Mouse (Mus musculus) left cerebral cortex, adult 2 months (tissue): ENCODE measurements around the gene Slc22a30. TPM values are rescaled to one million over a fixed set of nuclear protein-coding genes. Genes with fewer than 3 reads are reported as not detected.
"Not testable (repeated sequence)": the region's sequence is repeated elsewhere in the genome, so short reads cannot be mapped to it uniquely, and the experiment has no call there.

Experiments used
- DNase-seq, 2 experiments: peaks; one replicate each; pipeline ENCODE4 v3.0.0; 2021 to 2022; ENCODE audit warnings: low spot score in 2 of 2, mixed read lengths in 1 of 2; ENCODE audit errors: extremely low spot score in 1 of 2
- H3K27ac ChIP-seq: fragments of 200-600 bp; 2 replicates; pipeline ENCODE4 v1.8.1; 2022
- H3K4me3 ChIP-seq: fragments of 200-600 bp; 2 replicates; pipeline ENCODE4 v1.8.1; 2022
- CTCF ChIP-seq: fragments of 200-600 bp; IDR thresholded peaks from 2 replicates; pipeline ENCODE4 v1.8.1; 2022; ENCODE audit warnings: antibody characterized with exemption, mild to moderate bottlenecking, moderate library complexity
- intact Hi-C: fragments of 180-260 bp; cut with DNase I; formaldehyde crosslinking; loops from one replicate; pipeline ENCODE4 v1.15.1; 2025
- long read RNA-seq, 2 experiments: library from polyadenylated mRNA; stranded (forward); transcript quantifications; one replicate each; pipeline ENCODE4 v2.0.0; 2021; ENCODE audit warnings: borderline mapping rate in 2 of 2
- total RNA-seq, 2 experiments: library from RNA; stranded (reverse); gene quantifications; 2 replicates each; pipeline ENCODE4 v1.2.3; 2021

Slc22a30 gene
- not detected for total RNA-seq
- long read RNA-seq, experiment 1: 0 reads
- long read RNA-seq, experiment 2: 0 reads

DNA sequence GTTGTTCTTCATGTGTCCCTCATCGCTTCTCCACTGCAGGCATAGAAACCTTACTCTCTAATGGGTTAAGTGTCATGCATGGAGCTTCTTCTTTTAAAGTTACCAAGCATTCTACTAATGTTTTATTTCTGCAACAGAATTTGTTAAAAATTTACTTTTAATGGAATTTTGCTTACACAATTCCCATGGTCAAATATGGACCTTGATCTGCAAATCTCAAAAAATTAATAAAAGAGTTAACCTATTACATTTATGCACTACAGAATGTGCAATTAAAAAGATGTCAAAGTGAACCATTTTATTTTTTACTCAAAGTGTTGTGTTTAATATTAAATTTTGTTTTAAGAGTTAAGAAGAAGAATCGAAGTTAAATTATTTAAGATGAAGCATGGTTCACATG is at the start of gene Slc22a30:
Slc22a30 (minus strand) TSS at position 101 of the 400 bp plus-strand sequence.
- intact Hi-C loops, DNase-seq, H3K4me3 ChIP-seq, H3K27ac ChIP-seq: not testable (repeated sequence)

DNA sequence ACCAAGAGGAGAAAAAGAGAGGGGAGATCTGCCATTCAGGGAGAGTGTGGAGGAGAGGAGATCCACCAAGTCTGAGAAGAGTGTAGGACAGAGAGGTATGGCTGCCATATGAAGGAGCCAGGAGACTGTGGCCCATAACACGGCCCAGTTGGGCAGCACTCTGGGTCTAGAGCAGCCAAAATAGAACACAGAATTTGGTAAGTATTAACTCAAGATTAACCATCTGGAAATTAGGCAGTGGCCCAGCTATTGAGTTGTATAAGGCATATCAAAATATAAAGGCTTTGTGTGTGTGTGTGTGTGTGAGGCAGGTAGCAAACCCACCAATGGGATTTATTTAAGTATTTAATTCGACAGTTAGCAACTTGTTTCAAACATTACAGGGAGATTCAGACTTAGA is 43.4 kb upstream of the Slc22a30 start:
- intact Hi-C loops: no loop called here
- TF ChIP-seq CTCF: no peak
- Histone ChIP-seq H3K27ac (no peak overlapping the region), H3K4me3 (no peak overlapping the region)
- no peak for DNase-seq

DNA sequence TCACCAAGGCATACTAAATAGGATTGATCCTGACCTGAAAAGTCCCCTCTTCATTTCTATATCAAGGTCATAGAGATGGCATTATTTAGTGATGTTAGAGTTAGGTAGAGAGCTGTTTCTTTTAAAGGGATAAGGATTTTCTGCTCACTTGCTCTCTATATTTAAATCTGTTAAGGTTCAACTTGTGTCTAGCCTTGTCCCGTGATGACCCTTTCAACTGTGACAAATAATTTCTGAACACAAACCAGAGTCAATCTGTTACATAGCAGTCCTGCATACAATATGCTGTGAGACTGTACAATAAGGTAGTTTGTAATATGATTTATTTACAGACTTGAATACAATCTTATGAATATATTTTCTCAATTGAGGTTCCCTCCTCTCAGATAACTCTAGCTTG is 42.6 kb upstream of the Slc22a30 start:
- intact Hi-C loops: no loop called here
- no peak for DNase-seq
- H3K27ac ChIP-seq: no peak overlapping the region
- H3K4me3 ChIP-seq: no peak overlapping the region
- no peak for TF ChIP-seq CTCF

DNA sequence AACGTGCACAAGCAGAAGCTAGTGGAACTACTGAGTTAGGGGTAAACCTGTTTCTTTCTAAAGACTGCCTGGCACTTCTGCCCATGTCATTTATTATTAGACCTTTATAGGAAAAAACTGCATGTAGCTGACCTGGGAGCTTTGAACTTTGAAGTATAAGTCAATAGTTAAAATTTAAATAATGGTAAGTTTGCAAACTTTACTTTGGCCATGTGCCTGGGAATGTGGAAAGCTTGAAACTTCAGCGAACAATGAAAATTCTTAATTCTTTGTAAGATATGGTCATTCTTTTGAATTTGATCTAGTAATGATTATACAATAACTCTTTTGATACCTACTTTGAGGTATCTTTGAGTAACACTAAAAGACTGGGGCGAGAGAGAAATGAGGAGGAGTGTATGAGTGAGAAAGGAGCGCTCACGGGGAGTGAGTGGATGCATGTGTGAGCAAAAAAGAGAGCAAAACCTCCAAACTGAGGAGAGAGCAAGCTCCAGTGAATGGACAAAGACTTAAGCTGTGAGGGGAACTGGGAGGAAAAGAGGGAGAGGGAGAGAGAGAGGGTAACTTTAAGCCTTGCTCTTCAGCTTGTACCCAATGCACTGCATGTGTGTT is 26.2 kb upstream of the Slc22a30 start:
- no peak for TF ChIP-seq CTCF
- no peak for DNase-seq
- intact Hi-C loops: no loop called here
- no peak overlapping the region for H3K27ac ChIP-seq
- H3K4me3 ChIP-seq: no peak overlapping the region

DNA sequence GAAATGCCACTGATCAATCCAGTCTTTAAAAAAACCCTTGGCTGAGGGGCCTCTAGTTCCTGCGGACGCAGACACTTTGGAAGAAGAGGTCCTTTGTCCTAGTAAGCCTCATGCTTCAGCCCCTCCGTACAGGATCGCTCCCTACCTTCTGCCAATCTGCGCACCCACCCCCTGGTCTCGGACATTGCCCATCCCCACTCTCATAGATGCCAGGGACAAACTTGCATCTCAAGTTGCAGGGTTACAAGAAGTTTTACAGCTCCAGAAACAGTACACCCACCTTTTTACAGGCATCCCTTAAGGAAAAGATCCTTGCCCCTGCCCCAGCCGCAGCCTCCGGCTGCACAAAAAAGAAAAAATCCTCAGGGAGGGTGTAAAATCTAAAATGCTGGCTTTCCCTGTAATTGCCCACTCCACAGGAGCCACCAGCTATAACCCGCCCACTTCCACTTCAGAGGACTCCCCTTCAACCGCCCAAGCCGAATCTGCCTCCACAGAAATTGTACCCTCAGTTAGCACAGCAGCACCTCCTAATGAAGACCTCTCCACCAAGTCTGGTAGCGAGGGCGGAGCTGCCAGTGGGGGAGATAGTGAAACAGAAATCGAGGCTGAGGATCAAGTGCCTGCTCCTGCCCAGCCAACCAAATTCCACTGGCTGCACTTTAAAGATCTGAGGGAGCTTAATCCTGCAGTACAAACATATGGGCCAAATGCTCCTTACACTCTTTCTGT is 2.5 kb upstream of the Slc22a30 start:
- intact Hi-C loops, DNase-seq, H3K4me3 ChIP-seq, H3K27ac ChIP-seq: not testable (repeated sequence)

Other genes with a start within 250 kb of the Slc22a30 start
- not detected for gene Slc22a29, start 186.2 kb downstream of the Slc22a30 start, total RNA-seq
- gene Slc22a8, start 186.1 kb upstream of the Slc22a30 start, total RNA-seq: 10 to 100 TPM; 12.5 TPM
- gene Slc22a6, start 212.9 kb upstream of the Slc22a30 start, total RNA-seq: 1 to 10 TPM; 5.2 to 7.3 TPM